Mouse (Mus musculus) liver, embryonic 11.5 days (tissue): Measurements from ENCODE around the gene Smo. TPM values are rescaled to one million over a fixed set of nuclear protein-coding genes. Genes with fewer than 3 reads are reported as not detected.

Experiments used
- ATAC-seq: fragments of 200-750 bp; cut with Nextera tagmentation; replicated peaks from 2 replicates; pipeline ENCODE4 v1.8.0; 2017; ENCODE audit warnings: moderate number of reproducible peaks, mild to moderate bottlenecking, moderate TSS enrichment, moderate library complexity; ENCODE audit not compliant: low FRiP score
- DNase-seq: peaks from one replicate; pipeline ENCODE4 v3.0.0-alpha.2; 2017; ENCODE audit warnings: low spot score
- H3K27ac ChIP-seq: fragments of 300-500 bp; sonication (generic); 2 replicates; pipeline ENCODE4 v1.5.1; 2014; ENCODE audit warnings: mild to moderate bottlenecking, low read depth, low read length, control low read depth
- H3K27me3 ChIP-seq: fragments of 300-500 bp; sonication (generic); replicated peaks from 2 replicates; pipeline ENCODE4 v1.6.1; 2014; ENCODE audit warnings: low read length, mixed read lengths; ENCODE audit not compliant: control insufficient read depth, insufficient read depth
- H3K36me3 ChIP-seq: fragments of 300-500 bp; sonication (generic); 2 replicates; pipeline ENCODE4 v1.6.1; 2014; ENCODE audit warnings: mild to moderate bottlenecking, low read length, moderate library complexity, mixed read lengths; ENCODE audit not compliant: control insufficient read depth, insufficient read depth
- H3K4me1 ChIP-seq: fragments of 300-500 bp; sonication (generic); replicated peaks from 2 replicates; pipeline ENCODE4 v1.6.1; 2014; ENCODE audit warnings: low read length, mixed read lengths; ENCODE audit not compliant: control insufficient read depth, insufficient read depth
- H3K4me2 ChIP-seq: fragments of 300-500 bp; sonication (generic); 2 replicates; pipeline ENCODE4 v1.6.1; 2014; ENCODE audit warnings: mild to moderate bottlenecking, control low read depth, moderate library complexity
- H3K4me3 ChIP-seq: fragments of 300-500 bp; sonication (generic); 2 replicates; pipeline ENCODE4 v1.5.1; 2014; ENCODE audit warnings: low read depth, low read length, control low read depth
- H3K9ac ChIP-seq: fragments of 300-500 bp; sonication (generic); 2 replicates; pipeline ENCODE4 v1.6.1; 2014; ENCODE audit warnings: low read depth, low read length, control low read depth
- H3K9me3 ChIP-seq: fragments of 300-500 bp; sonication (generic); 2 replicates; pipeline ENCODE4 v1.6.1; 2016; ENCODE audit warnings: low read length, inconsistent platforms, mixed read lengths; ENCODE audit not compliant: control insufficient read depth
- WGBS: fragments of 180-500 bp; shearing (Covaris S2); extraction: QIAGEN DNeasy Blood & Tissue Kit; methylation state at CpG from one replicate; pipeline ENCODE4 v1.1.7; 2014; 5-methylcytosine and 5-hydroxymethylcytosine counted together
- polyA plus RNA-seq: library from polyadenylated mRNA; unstranded; fragments of >200 nt; fragmentation: Nextera tagmentation; extraction: Ambion mirVana; gene quantifications from 2 replicates; pipeline ENCODE4 v1.2.1, GENCODE M21; 2014

The Smo gene
- polyA plus RNA-seq, 1 experiment from 2014 or later, result 22.5 TPM

GRCm38 (mm10) chr6:29735689-29736451, 567 bp downstream of the Smo start:
- Histone ChIP-seq H3K27ac (peak overlapping the region; percentile 76), H3K9me3 (no peaks in the 10 kb centered on the region), H3K9ac (peak overlapping the region; percentile 88), H3K4me3 (peak overlapping the region; percentile 75), H3K27me3 (peaks cover 20% of the 10 kb centered on the region), H3K4me1 (peaks cover 13% of the 10 kb centered on the region; the same call in 1 of the 2 replicates), H3K4me2 (peak overlapping the region; percentile 85), H3K36me3 (no peaks in the 10 kb centered on the region)
- ATAC-seq (peak; percentile 66), DNase-seq (peak; percentile 77)
- under 1% methylated on average over 75 of the region's 75 CpGs for WGBS

DNA sequence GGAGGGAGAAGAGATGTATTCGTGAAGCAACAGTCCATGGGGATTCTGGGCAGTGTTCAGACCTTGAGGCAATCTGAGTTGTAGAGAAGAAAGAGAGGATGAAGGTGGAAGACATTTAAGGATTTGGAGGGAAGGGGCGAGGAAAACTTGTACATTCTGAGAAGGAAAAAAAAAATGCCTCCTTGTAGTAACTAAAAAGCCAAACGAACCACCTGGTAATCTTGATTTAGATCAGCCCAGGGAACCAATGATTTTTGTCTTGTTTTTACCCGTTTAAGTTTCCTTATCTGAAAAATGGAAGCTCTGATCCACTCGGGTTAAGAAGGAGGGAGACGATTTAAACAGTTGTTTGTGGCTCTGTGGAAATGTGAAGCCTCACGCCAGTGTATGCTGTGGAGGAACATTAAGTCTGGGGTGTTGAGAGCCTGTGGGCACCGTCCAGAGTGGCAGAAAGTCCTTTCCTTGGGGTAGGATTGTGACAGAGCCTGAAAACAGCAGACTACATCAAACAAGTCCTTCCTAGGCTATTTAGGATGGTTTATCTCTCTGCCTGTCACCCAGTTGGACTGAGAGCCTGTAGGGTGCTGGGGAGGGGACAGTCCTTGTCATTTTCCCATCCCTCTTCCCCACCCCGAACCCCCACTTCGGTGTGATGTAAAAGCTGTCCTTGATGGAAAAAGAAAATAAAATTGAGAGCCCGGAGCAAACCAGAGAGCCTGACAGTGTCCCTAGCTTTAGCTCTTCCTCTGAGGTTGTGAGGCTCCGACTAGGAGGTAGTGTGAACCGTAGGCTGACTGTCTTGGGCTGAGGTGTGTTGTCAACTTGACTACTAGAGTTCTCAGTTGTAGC, 1.5 kb downstream of the Smo start:
- Histone ChIP-seq H3K9me3 (no peaks in the 10 kb centered on the region), H3K27me3 (peaks cover 20% of the 10 kb centered on the region), H3K4me1 (peaks cover 13% of the 10 kb centered on the region; the same call in 1 of the 2 replicates), H3K4me2 (peak overlapping the region; percentile 85), H3K9ac (peak overlapping the region; percentile 88), H3K4me3 (peak overlapping the region; percentile 75), H3K27ac (peak overlapping the region; percentile 76), H3K36me3 (no peaks in the 10 kb centered on the region)
- WGBS, result 19% methylated on average over 13 of the region's 13 CpGs
- ATAC-seq (no peak), DNase-seq (no peak)

GRCm38 (mm10) chr6:29751466-29752152, 16.3 kb downstream of the Smo start:
- Histone ChIP-seq H3K9ac (no peak overlapping the region), H3K27me3 (no peaks in the 10 kb centered on the region), H3K9me3 (peaks cover 9% of the 10 kb centered on the region), H3K36me3 (no peaks in the 10 kb centered on the region; the same call in 1 of the 2 replicates), H3K27ac (no peak overlapping the region), H3K4me2 (no peak overlapping the region), H3K4me1 (no peaks in the 10 kb centered on the region), H3K4me3 (no peak overlapping the region)
- ATAC-seq (no peak), DNase-seq (no peak)
- WGBS, result 86% methylated on average over 3 of the region's 3 CpGs

DNA sequence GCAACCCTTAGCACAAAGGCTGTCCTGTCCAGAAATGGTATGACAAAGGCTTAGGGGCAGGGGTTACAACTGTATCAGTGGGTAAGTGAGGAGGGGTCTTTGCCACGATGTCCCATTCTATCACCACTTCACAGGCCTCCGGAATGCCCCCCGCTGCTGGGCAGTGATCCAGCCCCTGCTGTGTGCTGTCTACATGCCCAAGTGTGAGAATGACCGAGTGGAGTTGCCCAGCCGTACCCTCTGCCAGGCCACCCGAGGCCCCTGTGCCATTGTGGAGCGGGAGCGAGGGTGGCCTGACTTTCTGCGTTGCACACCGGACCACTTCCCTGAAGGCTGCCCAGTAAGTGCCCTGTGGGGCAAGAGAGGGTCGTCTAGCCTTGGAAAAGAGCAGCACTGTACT, 18.0 kb downstream of the Smo start:
- Histone ChIP-seq H3K4me1 (no peaks in the 10 kb centered on the region), H3K9me3 (peaks cover 5% of the 10 kb centered on the region), H3K4me3 (no peak overlapping the region), H3K27me3 (no peaks in the 10 kb centered on the region), H3K36me3 (no peaks in the 10 kb centered on the region; the same call in 1 of the 2 replicates), H3K4me2 (no peak overlapping the region), H3K27ac (no peak overlapping the region), H3K9ac (no peak overlapping the region)
- ATAC-seq (no peak), DNase-seq (no peak)
- WGBS, result 87% methylated on average over 11 of the region's 11 CpGs

DNA sequence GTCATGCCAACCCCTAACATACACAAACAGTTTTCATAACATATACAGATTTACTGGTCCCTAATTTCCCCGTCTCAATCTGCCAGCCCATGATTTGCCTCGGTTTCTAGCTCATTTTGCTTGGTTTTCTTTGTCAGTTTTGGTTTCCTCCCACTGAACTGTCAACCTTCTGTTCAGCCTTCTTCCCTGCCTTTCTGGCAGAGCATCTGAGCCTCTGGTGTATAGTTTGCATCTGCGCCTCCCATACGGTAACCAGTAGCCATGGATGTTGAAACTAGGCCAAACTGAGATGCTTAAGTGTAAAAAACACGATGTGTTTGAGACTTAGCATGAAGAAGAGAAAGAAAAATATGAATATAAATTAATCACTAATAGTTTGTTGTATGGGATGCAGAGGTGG, 20.7 kb downstream of the Smo start:
- H3K9ac ChIP-seq, result no peak overlapping the region
- no peak overlapping the region for H3K4me2 ChIP-seq
- no peak overlapping the region for H3K4me3 ChIP-seq
- H3K9me3 ChIP-seq, result no peaks in the 10 kb centered on the region
- no peak for ATAC-seq
- H3K4me1 ChIP-seq, result no peaks in the 10 kb centered on the region
- H3K36me3 ChIP-seq, result no peaks in the 10 kb centered on the region; the same call in 1 of the 2 replicates
- DNase-seq, result no peak
- WGBS, result 86% methylated on average over 5 of the region's 5 CpGs
- H3K27ac ChIP-seq, result no peak overlapping the region
- no peaks in the 10 kb centered on the region for H3K27me3 ChIP-seq

DNA sequence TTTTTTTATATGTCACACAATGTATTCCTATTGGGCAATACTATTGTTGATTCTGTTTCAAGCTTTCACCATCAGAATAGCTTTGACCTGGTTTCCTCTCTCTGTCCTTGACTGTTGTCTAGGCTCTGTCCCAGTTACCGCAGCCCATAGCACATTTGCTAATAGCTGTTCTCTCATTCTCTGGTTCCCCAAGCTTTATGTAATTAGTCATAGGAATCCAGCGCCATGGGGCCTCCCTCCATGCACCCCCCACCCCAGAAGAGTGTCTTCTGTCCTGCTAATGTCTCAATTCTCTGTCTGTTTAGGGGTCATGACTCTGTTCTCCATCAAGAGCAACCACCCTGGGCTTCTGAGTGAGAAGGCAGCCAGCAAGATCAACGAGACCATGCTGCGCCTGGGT, 21.2 kb downstream of the Smo start:
- DNase-seq (no peak), ATAC-seq (no peak)
- H3K27me3 ChIP-seq, result no peaks in the 10 kb centered on the region
- no peak overlapping the region for H3K27ac ChIP-seq
- 92% methylated on average over 4 of the region's 4 CpGs for WGBS
- H3K9me3 ChIP-seq, result no peaks in the 10 kb centered on the region
- H3K4me1 ChIP-seq, result no peaks in the 10 kb centered on the region
- H3K4me2 ChIP-seq, result no peak overlapping the region
- no peak overlapping the region for H3K9ac ChIP-seq
- no peak overlapping the region for H3K4me3 ChIP-seq
- no peaks in the 10 kb centered on the region; the same call in 1 of the 2 replicates for H3K36me3 ChIP-seq

DNA sequence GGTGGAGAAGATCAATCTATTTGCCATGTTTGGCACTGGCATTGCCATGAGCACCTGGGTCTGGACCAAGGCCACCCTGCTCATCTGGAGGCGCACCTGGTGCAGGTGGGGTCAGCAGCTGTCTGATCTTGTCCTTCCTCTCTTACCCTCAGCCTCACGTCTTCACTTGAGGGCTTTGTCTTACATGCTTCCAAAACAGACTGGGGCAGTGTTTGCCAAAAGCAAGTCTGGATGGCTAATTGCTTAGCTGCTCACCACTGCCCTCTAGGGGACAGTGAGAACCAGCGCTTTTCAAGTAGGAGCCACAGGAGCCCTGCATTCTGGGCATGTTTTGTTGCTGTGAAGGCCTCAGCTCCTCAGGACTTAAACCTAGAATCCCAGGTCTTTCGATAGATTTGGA, 23.1 kb downstream of the Smo start:
- H3K4me2 ChIP-seq, result no peak overlapping the region
- no peak overlapping the region for H3K9ac ChIP-seq
- 0 out of 2 replicates have a peak, but pooled peaks have one; percentile 22 for ATAC-seq
- H3K4me1 ChIP-seq, result no peaks in the 10 kb centered on the region
- H3K4me3 ChIP-seq, result no peak overlapping the region
- H3K27me3 ChIP-seq, result no peaks in the 10 kb centered on the region
- H3K9me3 ChIP-seq, result no peaks in the 10 kb centered on the region
- WGBS, result 47% methylated on average over 4 of the region's 4 CpGs
- DNase-seq, result peak; percentile 52
- no peaks in the 10 kb centered on the region; the same call in 1 of the 2 replicates for H3K36me3 ChIP-seq
- H3K27ac ChIP-seq, result no peak overlapping the region

DNA sequence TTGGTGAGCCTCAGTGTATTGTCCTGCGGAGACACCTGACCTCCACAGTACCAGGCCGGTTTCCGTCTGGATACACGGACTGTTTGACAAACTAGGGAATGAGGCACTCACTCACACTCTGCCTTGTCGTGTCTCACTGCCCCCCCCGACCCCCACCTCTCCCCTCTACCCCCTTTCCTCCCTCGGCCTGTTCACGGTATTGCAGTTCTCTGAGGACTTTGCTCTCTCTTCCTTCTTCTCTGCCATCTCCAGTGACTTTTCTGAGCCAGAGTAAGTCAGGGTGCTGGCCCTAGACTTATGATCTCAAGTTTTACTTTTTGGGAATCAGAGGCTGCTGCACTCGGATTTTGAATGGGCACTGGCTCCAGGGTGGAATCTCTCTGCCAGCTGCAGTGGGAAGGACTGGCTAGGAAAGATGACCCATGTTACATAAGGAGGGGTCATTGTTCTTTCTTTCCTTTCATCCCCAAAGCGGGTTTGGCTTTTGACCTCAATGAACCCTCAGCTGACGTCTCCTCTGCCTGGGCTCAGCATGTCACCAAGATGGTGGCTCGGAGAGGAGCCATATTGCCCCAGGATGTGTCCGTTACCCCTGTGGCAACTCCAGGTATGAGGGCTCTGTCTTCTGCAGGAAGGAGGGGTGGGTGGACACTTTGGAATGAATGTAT, 23.8 kb downstream of the Smo start:
- H3K4me1 ChIP-seq, result no peaks in the 10 kb centered on the region
- WGBS, result 80% methylated on average over 13 of the region's 13 CpGs
- DNase-seq (no peak), ATAC-seq (peak; percentile 39; the same call in 1 of the 2 replicates)
- H3K9ac ChIP-seq, result no peak overlapping the region
- H3K36me3 ChIP-seq, result no peaks in the 10 kb centered on the region; the same call in 1 of the 2 replicates
- H3K4me2 ChIP-seq, result no peak overlapping the region
- H3K27me3 ChIP-seq, result no peaks in the 10 kb centered on the region
- no peaks in the 10 kb centered on the region for H3K9me3 ChIP-seq
- H3K4me3 ChIP-seq, result no peak overlapping the region
- H3K27ac ChIP-seq, result no peak overlapping the region
